Mouse (Mus musculus) forebrain, embryonic 10.5 days (tissue): ENCODE measurements around the gene Sgms2. TPM values are rescaled to one million over a fixed set of nuclear protein-coding genes. Genes with fewer than 3 reads are reported as not detected.

Experiments
- DNase-seq: peaks from one replicate; pipeline ENCODE4 v3.0.0-alpha.2; 2017; ENCODE audit warnings: low spot score; ENCODE audit errors: extremely low spot score
- H3K27ac ChIP-seq: fragments of 300-500 bp; sonication (generic); 2 replicates; pipeline ENCODE4 v1.5.1; 2016; ENCODE audit warnings: mild to moderate bottlenecking
- H3K27me3 ChIP-seq: fragments of 300-500 bp; sonication (generic); 2 replicates; pipeline ENCODE4 v1.6.1; 2016; ENCODE audit warnings: mild to moderate bottlenecking; ENCODE audit not compliant: poor library complexity, severe bottlenecking
- H3K36me3 ChIP-seq: fragments of 300-500 bp; sonication (generic); replicated peaks from 2 replicates; pipeline ENCODE4 v1.6.1; 2016; ENCODE audit warnings: mild to moderate bottlenecking, moderate library complexity
- H3K4me1 ChIP-seq: fragments of 300-500 bp; sonication (generic); 2 replicates; pipeline ENCODE4 v1.6.1; 2016
- H3K4me3 ChIP-seq: fragments of 300-500 bp; sonication (generic); 2 replicates; pipeline ENCODE4 v1.5.1; 2016; ENCODE audit warnings: mild to moderate bottlenecking, moderate library complexity
- H3K9me3 ChIP-seq: fragments of 300-500 bp; sonication (generic); 2 replicates; pipeline ENCODE4 v1.6.1; 2016; ENCODE audit warnings: mild to moderate bottlenecking, moderate library complexity
- WGBS: fragments of 180-500 bp; shearing (Covaris S2); methylation state at CpG from one replicate; pipeline ENCODE4 v1.1.7; 2016; 5-methylcytosine and 5-hydroxymethylcytosine counted together
- polyA plus RNA-seq: library from polyadenylated mRNA; unstranded; fragments of >200 nt; fragmentation: Nextera tagmentation; extraction: Ambion mirVana; gene quantifications from 2 replicates; pipeline ENCODE4 v1.2.1, GENCODE M21; 2016

Sgms2 gene
- polyA plus RNA-seq, 1 experiment from 2014 or later, result 1.0 TPM

DNA sequence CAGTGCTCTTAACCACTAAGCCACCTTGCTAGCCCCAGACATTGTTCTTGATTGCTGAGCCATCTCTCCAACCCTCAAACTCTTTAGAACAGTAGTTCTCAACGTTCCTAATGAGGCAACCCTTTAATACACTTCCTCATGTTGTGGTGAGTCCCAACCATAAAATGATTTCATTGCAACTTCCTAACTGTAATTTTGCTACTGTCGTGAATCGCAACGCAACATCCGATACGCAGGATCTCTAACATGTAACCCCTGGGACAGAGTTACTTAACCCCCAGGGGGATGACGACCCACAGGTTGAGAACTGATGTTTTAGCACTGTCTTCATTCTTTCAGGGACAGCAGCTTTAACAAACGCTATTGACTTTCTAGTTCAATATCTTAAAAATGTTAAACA lies 122.5 kb downstream of the Sgms2 start:
- no peak overlapping the region for H3K27ac ChIP-seq
- WGBS, result 90% methylated on average over 8 of the region's 8 CpGs
- no peak for DNase-seq

GRCm38 (mm10) chr3:131367452-131367851 lies 123.8 kb downstream of the Sgms2 start:
- H3K27ac ChIP-seq, result no peak overlapping the region
- peaks cover 10% of the 10 kb centered on the region for H3K4me1 ChIP-seq
- H3K9me3 ChIP-seq, result no peaks in the 10 kb centered on the region
- 88% methylated on average over 4 of the region's 4 CpGs for WGBS
- H3K36me3 ChIP-seq, result no peaks in the 10 kb centered on the region
- H3K27me3 ChIP-seq, result no peaks in the 10 kb centered on the region
- no peak overlapping the region for H3K4me3 ChIP-seq
- DNase-seq, result no peak

More for the DNA sequence above, 122.5 kb downstream of the Sgms2 start:
- no peak overlapping the region for H3K4me3 ChIP-seq
- H3K9me3 ChIP-seq, result no peaks in the 10 kb centered on the region
- no peaks in the 10 kb centered on the region for H3K36me3 ChIP-seq
- peaks cover 10% of the 10 kb centered on the region for H3K4me1 ChIP-seq
- no peaks in the 10 kb centered on the region for H3K27me3 ChIP-seq

DNA sequence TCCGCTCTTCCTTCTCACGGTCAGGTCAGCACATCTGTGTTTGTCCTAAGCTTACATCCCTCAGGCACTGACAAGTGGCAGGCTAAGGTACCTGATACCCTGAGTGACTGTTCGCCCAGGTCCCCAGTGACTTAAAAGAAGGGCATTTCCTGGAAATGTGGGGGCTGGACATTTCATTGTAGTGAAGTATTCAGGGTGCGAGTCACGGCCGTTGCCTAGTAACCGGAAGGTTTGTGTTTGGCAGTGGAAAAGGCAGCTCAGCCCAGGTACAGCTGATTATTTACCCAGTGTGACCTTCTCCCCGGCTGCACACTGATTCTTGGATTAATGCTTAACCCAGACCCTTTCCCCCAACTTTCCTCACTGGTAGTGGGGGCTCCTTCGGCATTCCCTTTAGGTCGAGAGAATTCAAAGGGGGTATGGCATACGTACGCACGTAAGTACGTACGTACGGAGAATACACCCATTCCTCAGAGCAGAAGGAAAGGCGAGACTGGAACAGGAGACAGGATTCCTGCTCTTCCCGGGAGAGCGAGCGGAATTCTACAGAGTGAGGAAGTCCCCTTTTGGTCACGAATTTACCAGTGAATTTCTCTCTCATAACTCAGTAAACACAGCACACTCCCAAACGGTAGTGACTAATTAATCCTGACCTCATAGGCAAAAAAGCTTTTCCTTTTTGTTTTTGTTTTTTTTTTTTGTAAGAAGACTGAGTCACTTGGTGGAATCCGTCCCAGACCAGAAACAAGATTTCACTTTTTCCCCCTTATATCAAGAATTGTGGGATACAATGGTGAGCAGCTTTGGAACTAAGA lies 126.4 kb downstream of the Sgms2 start:
- H3K27ac ChIP-seq, result no peak overlapping the region
- H3K4me1 ChIP-seq, result peaks cover 10% of the 10 kb centered on the region
- H3K4me3 ChIP-seq, result no peak overlapping the region
- DNase-seq, result no peak
- no peaks in the 10 kb centered on the region for H3K9me3 ChIP-seq
- no peaks in the 10 kb centered on the region for H3K36me3 ChIP-seq
- 82% methylated on average over 23 of the region's 23 CpGs for WGBS
- no peaks in the 10 kb centered on the region for H3K27me3 ChIP-seq

GRCm38 (mm10) chr3:131364194-131364593 lies 127.0 kb downstream of the Sgms2 start:
- no peak for DNase-seq
- H3K4me3 ChIP-seq, result no peak overlapping the region
- H3K4me1 ChIP-seq, result peaks cover 10% of the 10 kb centered on the region

GRCm38 (mm10) chr3:131363602-131364001 lies 127.6 kb downstream of the Sgms2 start:
- no peaks in the 10 kb centered on the region for H3K36me3 ChIP-seq
- WGBS, result 94% methylated on average over 14 of the region's 14 CpGs
- no peak overlapping the region for H3K27ac ChIP-seq
- peaks cover 10% of the 10 kb centered on the region for H3K4me1 ChIP-seq
- no peaks in the 10 kb centered on the region for H3K27me3 ChIP-seq
- no peak for DNase-seq
- no peak overlapping the region for H3K4me3 ChIP-seq
- no peaks in the 10 kb centered on the region for H3K9me3 ChIP-seq

More at GRCm38 (mm10) chr3:131364194-131364593, 127.0 kb downstream of the Sgms2 start:
- Histone ChIP-seq H3K27ac (no peak overlapping the region), H3K36me3 (no peaks in the 10 kb centered on the region), H3K9me3 (no peaks in the 10 kb centered on the region), H3K27me3 (no peaks in the 10 kb centered on the region)
- 83% methylated on average over 8 of the region's 8 CpGs for WGBS

DNA sequence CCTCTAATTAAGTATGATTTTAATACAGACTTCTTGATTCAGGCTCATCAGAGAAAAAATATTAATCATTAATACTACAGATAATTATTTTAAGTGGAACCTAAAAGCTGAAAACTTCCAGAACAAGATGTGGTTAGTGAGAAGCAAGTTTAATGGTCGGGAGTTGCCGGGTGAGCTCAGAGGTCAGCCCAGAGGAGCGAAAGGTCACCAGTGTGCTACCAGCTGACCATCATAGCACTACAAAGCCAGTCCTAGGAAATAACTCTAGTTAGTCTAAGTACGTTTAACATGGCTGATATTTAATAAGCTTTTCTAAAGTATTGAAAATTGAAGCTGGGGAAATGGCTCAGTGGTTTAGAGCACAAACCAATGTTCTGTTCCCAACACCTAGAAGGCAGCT lies 129.3 kb downstream of the Sgms2 start:
- Histone ChIP-seq H3K27me3 (no peaks in the 10 kb centered on the region), H3K36me3 (no peaks in the 10 kb centered on the region), H3K4me3 (no peak overlapping the region), H3K9me3 (no peaks in the 10 kb centered on the region), H3K4me1 (peaks cover 10% of the 10 kb centered on the region), H3K27ac (no peak overlapping the region)
- DNase-seq, result no peak
- WGBS, result 84% methylated on average over 4 of the region's 4 CpGs

DNA sequence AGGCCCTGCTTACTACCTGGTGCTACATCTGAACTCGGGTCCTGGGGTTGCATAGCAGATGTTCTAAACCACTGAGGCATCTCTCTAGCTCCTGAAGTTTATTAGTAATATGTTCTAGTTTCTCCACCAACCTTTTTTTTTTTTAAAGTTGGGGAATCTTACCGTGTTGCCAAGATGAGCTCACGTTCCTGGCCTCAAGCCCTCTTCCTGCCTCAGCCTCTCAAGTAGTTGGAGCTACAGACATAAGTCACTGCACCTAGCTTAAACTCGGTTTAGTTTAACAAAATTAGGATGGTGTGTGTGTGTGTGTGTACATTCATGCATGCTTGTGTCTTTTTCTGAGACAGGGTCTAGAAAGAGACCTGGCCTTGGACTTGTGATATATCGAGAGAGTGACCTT lies 132.2 kb downstream of the Sgms2 start:
- 0 out of 2 replicates have a peak, but pooled peaks cover under 1% of the 10 kb centered on the region for H3K4me1 ChIP-seq
- H3K9me3 ChIP-seq, result no peaks in the 10 kb centered on the region
- no peaks in the 10 kb centered on the region for H3K36me3 ChIP-seq
- DNase-seq, result no peak
- no peak overlapping the region for H3K4me3 ChIP-seq
- H3K27me3 ChIP-seq, result no peaks in the 10 kb centered on the region
- WGBS, result 85% methylated on average over 5 of the region's 5 CpGs
- H3K27ac ChIP-seq, result no peak overlapping the region

- Histone ChIP-seq H3K4me3 (no peak overlapping the region), H3K36me3 (no peaks in the 10 kb centered on the region), H3K27ac (no peak overlapping the region), H3K27me3 (no peaks in the 10 kb centered on the region), H3K4me1 (no peaks in the 10 kb centered on the region), H3K9me3 (no peaks in the 10 kb centered on the region)
- DNase-seq, result no peak
- WGBS, result 91% methylated on average over 5 of the region's 5 CpGs
These were observed 133.0 kb downstream of the Sgms2 start for GRCm38 (mm10) chr3:131358205-131358604.

DNA sequence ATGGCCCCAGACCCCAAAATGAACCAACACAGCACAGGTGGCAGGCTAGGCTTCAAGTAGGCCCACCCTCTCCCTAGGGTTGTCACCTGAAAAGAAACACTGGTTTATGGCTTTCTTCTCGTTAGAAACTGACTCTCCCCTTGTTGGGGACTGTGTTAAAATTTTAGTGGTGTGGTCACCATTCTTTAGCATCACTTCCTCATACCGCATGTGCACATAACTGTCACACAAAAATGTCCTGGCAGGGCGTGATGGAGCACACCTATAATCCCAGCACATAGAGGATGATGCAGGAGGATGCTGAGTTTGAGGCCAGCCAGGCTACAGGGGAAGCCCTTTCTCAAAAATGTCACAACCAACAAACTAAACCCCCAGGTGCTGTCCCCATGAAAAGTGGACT lies 133.6 kb downstream of the Sgms2 start:
- no peaks in the 10 kb centered on the region for H3K4me1 ChIP-seq
- no peaks in the 10 kb centered on the region for H3K36me3 ChIP-seq
- WGBS, result 75% methylated on average over 3 of the region's 3 CpGs
- no peak overlapping the region for H3K27ac ChIP-seq
- H3K9me3 ChIP-seq, result no peaks in the 10 kb centered on the region
- no peaks in the 10 kb centered on the region for H3K27me3 ChIP-seq
- DNase-seq, result no peak
- H3K4me3 ChIP-seq, result no peak overlapping the region

DNA sequence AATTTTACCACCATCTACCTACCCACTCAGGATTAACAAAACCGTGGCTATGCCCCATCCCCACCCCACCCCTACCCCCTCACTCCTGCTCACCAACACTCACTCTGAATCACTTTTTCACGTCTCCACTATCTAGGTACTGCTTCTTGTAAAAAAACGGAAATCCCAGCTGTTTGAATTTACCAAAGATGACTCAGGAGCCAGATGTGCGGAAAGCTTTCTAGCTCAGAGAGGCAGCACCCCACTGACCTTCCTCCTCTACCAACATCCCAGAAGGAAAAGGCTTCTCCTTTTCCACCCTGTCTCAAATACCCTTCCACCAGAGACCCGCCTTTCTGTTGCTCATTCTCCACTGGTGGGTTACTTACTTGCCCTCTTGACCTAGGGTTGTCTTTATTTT lies 135.2 kb downstream of the Sgms2 start:
- Histone ChIP-seq H3K36me3 (no peaks in the 10 kb centered on the region), H3K9me3 (no peaks in the 10 kb centered on the region), H3K4me1 (no peaks in the 10 kb centered on the region), H3K27me3 (no peaks in the 10 kb centered on the region), H3K4me3 (no peak overlapping the region), H3K27ac (no peak overlapping the region)
- no peak for DNase-seq
- WGBS, result 80% methylated on average over 5 of the region's 5 CpGs

DNA sequence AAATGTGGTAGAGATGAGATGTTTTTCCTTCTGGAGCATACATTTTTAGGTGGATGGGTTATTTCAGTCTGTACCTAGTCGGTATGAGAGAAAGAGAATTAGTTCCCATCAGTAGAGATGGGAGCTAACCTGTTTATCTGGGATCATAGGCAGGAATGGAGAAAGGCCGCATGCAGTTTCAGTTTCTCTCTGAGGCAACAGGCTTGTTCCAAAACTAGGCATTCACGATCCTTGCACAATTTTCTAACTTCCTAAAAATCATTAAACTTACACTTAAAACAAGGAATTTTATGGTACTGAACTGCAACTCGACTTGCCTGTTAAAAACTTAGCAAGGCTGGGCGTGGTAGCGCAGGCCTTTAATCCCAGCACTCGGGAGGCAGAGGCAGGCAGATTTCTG lies 140.7 kb downstream of the Sgms2 start:
- Histone ChIP-seq H3K27me3 (no peaks in the 10 kb centered on the region), H3K27ac (no peak overlapping the region), H3K36me3 (no peaks in the 10 kb centered on the region), H3K9me3 (no peaks in the 10 kb centered on the region), H3K4me1 (no peaks in the 10 kb centered on the region), H3K4me3 (no peak overlapping the region)
- no peak for DNase-seq
- 93% methylated on average over 7 of the region's 7 CpGs for WGBS

- H3K4me3 ChIP-seq, result no peak overlapping the region
- WGBS, result 93% methylated on average over 6 of the region's 6 CpGs
- no peaks in the 10 kb centered on the region for H3K9me3 ChIP-seq
- no peak for DNase-seq
- H3K36me3 ChIP-seq, result no peaks in the 10 kb centered on the region
- no peaks in the 10 kb centered on the region for H3K4me1 ChIP-seq
- no peak overlapping the region for H3K27ac ChIP-seq
- no peaks in the 10 kb centered on the region for H3K27me3 ChIP-seq
These were observed 142.2 kb downstream of the Sgms2 start for GRCm38 (mm10) chr3:131349013-131349412.

DNA sequence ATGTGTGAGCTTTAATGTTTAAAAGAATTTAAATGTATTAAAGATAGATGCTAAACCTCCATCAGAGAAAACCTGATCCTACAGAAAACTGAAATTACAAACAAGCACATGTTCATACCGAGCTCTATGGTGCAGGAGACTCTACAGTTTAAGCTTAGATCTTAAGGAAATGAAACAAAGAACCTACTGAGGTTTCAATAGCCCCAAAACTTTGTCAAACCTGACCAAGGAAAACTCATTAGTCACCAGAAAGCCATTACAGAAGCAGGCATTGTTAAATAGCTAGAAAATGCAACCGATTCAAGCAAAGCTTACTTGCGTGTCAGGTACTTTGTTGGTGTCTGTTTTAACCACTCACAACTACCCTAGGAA lies 142.6 kb downstream of the Sgms2 start:
- H3K36me3 ChIP-seq, result no peaks in the 10 kb centered on the region
- no peak for DNase-seq
- no peaks in the 10 kb centered on the region for H3K9me3 ChIP-seq
- no peak overlapping the region for H3K27ac ChIP-seq
- no peaks in the 10 kb centered on the region for H3K27me3 ChIP-seq
- no peaks in the 10 kb centered on the region for H3K4me1 ChIP-seq
- H3K4me3 ChIP-seq, result no peak overlapping the region
- 72% methylated on average over 3 of the region's 3 CpGs for WGBS
